8 mouse cellular contexts compared by ENCODE assay signal in the genomic region with DNA sequence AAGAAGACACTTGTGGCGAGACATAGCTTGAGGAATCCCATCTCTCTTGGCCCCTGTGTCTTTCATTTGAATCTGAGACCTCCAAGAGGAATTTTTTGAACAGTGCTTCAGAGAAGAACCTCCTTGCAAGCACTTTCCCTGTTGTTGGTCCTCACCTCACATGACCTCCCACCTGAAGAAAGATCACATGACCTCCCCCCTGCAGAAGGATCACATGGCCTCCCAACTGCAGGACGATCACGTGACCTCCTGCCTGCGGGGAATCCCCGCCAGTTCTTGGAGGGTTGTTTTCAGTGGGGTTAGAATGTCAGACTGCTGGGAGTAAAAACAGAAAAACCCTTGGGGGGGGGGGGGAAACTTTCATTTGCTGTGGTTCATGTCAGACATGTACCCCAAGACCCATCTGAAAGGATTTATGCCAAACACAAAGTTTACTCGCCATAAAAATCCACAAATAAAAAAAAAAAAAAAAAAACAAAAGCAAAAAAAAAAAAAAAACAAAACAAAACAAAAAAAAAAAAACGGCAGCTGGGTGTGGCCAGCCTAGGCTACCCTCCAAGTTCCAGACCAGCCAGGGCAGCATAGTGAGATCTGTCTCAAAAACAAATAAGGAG.
DNase-seq lines count a peak whose midpoint lies in the region; ATAC-seq lines count a peak whose summit lies in the region.

No protein-coding gene starts in this region.

- peaks cover 36% of the 10 kb centered on the region for H3K4me1 ChIP-seq in hindbrain, embryonic 10.5 days (replicated peaks)
- H3K4me1 ChIP-seq in hindbrain, embryonic 16.5 days (ENCODE audit: control insufficient read depth, insufficient read depth, low read depth, low read length) = peaks cover 7% of the 10 kb centered on the region
- H3K4me1 ChIP-seq in heart, embryonic 10.5 days = no peaks in the 10 kb centered on the region

- ATAC-seq in hindbrain, embryonic 16.5 days = no peak

- peak overlapping the region; percentile 72 for H3K27ac ChIP-seq in hindbrain, embryonic 10.5 days
- H3K27ac ChIP-seq in hindbrain, embryonic 16.5 days (ENCODE audit: low read depth, low read length) = no peak overlapping the region
- no peak overlapping the region for H3K27ac ChIP-seq in heart, embryonic 10.5 days

- H3K27me3 ChIP-seq in hindbrain, embryonic 10.5 days (ENCODE audit: insufficient read depth, poor library complexity, severe bottlenecking) = no peaks in the 10 kb centered on the region
- H3K27me3 ChIP-seq in hindbrain, embryonic 16.5 days (replicated peaks; ENCODE audit: control insufficient read depth, insufficient read depth, low read length) = no peaks in the 10 kb centered on the region
- peaks cover 5% of the 10 kb centered on the region; the same call in 1 of the 2 replicates for H3K27me3 ChIP-seq in heart, embryonic 10.5 days (ENCODE audit: insufficient read depth, poor library complexity, severe bottlenecking)

- DNase-seq in hindbrain, embryonic 10.5 days (ENCODE audit: low spot score) = peak; percentile 78
- DNase-seq in embryo, embryonic 10 days (ENCODE audit: low spot score) = peak; percentile 83
- DNase-seq in kidney, postnatal 25 days = peak; percentile 70 to 86
- DNase-seq in retina, embryonic 14.5 days (ENCODE audit: low spot score) = peak; percentile 62
- DNase-seq in right cerebral cortex, postnatal 36 days (ENCODE audit: low spot score in 2 of 2) = no peak
- no peak for DNase-seq in frontal cortex, postnatal 10 days (ENCODE audit: low spot score in 2 of 2)
- DNase-seq in heart, embryonic 10.5 days (ENCODE audit: low spot score) = no peak

- no peak overlapping the region for H3K9ac ChIP-seq in hindbrain, embryonic 16.5 days (ENCODE audit: low read depth, low read length)

- no peaks in the 10 kb centered on the region for H3K9me3 ChIP-seq in hindbrain, embryonic 10.5 days
- no peaks in the 10 kb centered on the region for H3K9me3 ChIP-seq in hindbrain, embryonic 16.5 days (ENCODE audit: control insufficient read depth, low read length)
- H3K9me3 ChIP-seq in heart, embryonic 10.5 days = no peaks in the 10 kb centered on the region

- H3K4me2 ChIP-seq in hindbrain, embryonic 16.5 days (ENCODE audit: low read length) = no peak overlapping the region

- no peaks in the 10 kb centered on the region for H3K36me3 ChIP-seq in hindbrain, embryonic 10.5 days
- H3K36me3 ChIP-seq in hindbrain, embryonic 16.5 days (ENCODE audit: control insufficient read depth, insufficient read depth, low read length) = no peaks in the 10 kb centered on the region
- no peaks in the 10 kb centered on the region for H3K36me3 ChIP-seq in heart, embryonic 10.5 days

- 21% methylated on average over 7 of the region's 7 CpGs for WGBS in hindbrain, embryonic 10.5 days
- 18% methylated on average over 7 of the region's 7 CpGs for WGBS in hindbrain, embryonic 16.5 days
- WGBS in heart, embryonic 10.5 days = 26% methylated on average over 7 of the region's 7 CpGs

- H3K4me3 ChIP-seq in hindbrain, embryonic 10.5 days = 0 out of 2 replicates have a peak overlapping the region, but pooled peaks have one; percentile 6
- no peak overlapping the region for H3K4me3 ChIP-seq in hindbrain, embryonic 16.5 days (ENCODE audit: low read length)
- no peak overlapping the region for H3K4me3 ChIP-seq in heart, embryonic 10.5 days

Comparison
In these comparisons a context has a peak if more than half of its experiments do, and no peak if none do; other contexts are left out.
1. DNase-seq: peak in hindbrain, embryonic 10.5 days (single experiment), embryo, embryonic 10 days (single experiment), kidney, postnatal 25 days (2 of 2) and retina, embryonic 14.5 days (single experiment); none in right cerebral cortex, postnatal 36 days (0 of 2), frontal cortex, postnatal 10 days (0 of 2) and heart, embryonic 10.5 days (single experiment).